Mouse (Mus musculus): ENCODE data around the gene Zfp109.

- TF ChIP-seq CTCF (conservative IDR thresholded peaks at IDR 0.05 in 1 of 2, IDR thresholded peaks at IDR 0.05 in 1 of 2; ENCODE audit: low read depth in 2 of 2, low read length in 2 of 2) (no peak), MAX (IDR thresholded peaks at IDR 0.05; ENCODE audit: low read length) (no peak)
Measured at GRCm38 (mm10) chr7:24211343-24211742, 26.0 kb downstream of the Zfp109 start, which contains the start of gene Zfp111.

Measured in CH12.LX (cell line).